Mouse (Mus musculus) midbrain, embryonic 10.5 days (tissue): ENCODE data around the gene Plcl1. TPM values are rescaled to one million over a fixed set of nuclear protein-coding genes. Genes with fewer than 3 reads are reported as not detected.

Experiments used
- DNase-seq: peaks from one replicate; pipeline ENCODE4 v3.0.0-alpha.2; 2017; ENCODE audit warnings: low spot score
- H3K27ac ChIP-seq: fragments of 300-500 bp; sonication (generic); replicated peaks from 2 replicates; pipeline ENCODE4 v1.5.1; 2016; ENCODE audit warnings: mild to moderate bottlenecking
- H3K27me3 ChIP-seq: fragments of 300-500 bp; sonication (generic); 2 replicates; pipeline ENCODE4 v1.6.1; 2016; ENCODE audit warnings: low read depth, mild to moderate bottlenecking; ENCODE audit not compliant: poor library complexity, severe bottlenecking
- H3K36me3 ChIP-seq: fragments of 300-500 bp; sonication (generic); 2 replicates; pipeline ENCODE4 v1.6.1; 2016; ENCODE audit warnings: mild to moderate bottlenecking, moderate library complexity
- H3K4me1 ChIP-seq: fragments of 300-500 bp; sonication (generic); 2 replicates; pipeline ENCODE4 v1.6.1; 2016
- H3K4me3 ChIP-seq: fragments of 300-500 bp; sonication (generic); 2 replicates; pipeline ENCODE4 v1.5.1; 2016; ENCODE audit warnings: mild to moderate bottlenecking, moderate library complexity
- H3K9me3 ChIP-seq: fragments of 300-500 bp; sonication (generic); replicated peaks from 2 replicates; pipeline ENCODE4 v1.6.1; 2016; ENCODE audit warnings: mild to moderate bottlenecking
- WGBS: fragments of 180-500 bp; shearing (Covaris S2); methylation state at CpG from one replicate; pipeline ENCODE4 v1.1.7; 2016; 5-methylcytosine and 5-hydroxymethylcytosine counted together
- polyA plus RNA-seq: library from polyadenylated mRNA; unstranded; fragments of >200 nt; fragmentation: Nextera tagmentation; extraction: Ambion mirVana; gene quantifications from 2 replicates; pipeline ENCODE4 v1.2.1, GENCODE M21; 2016

Plcl1 gene
- polyA plus RNA-seq, 1 experiment from 2014 or later = 1.0 TPM

DNA sequence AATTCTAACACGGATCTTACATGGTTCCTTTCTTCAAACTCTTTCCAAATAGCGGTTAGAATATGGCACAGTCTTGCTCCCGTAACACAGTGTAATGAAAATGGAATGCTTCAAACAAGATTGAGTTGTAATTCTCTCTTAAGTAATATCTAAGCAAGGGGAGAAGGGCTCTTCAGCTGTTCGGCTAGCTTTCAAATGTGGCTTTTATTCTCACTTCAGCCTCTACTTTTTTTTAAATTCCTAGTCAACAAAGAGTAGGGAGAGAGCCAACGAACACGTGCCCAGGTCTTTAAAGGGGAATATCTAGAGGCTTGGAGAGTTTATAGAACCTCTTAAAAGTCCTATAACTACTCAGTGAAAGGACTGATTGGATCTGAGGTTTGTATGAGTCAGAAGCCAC, 160.2 kb downstream of the Plcl1 start:
- Histone ChIP-seq H3K27ac (no peak overlapping the region), H3K4me1 (no peaks in the 10 kb centered on the region)
- WGBS = 84% methylated on average over 6 of the region's 6 CpGs

DNA sequence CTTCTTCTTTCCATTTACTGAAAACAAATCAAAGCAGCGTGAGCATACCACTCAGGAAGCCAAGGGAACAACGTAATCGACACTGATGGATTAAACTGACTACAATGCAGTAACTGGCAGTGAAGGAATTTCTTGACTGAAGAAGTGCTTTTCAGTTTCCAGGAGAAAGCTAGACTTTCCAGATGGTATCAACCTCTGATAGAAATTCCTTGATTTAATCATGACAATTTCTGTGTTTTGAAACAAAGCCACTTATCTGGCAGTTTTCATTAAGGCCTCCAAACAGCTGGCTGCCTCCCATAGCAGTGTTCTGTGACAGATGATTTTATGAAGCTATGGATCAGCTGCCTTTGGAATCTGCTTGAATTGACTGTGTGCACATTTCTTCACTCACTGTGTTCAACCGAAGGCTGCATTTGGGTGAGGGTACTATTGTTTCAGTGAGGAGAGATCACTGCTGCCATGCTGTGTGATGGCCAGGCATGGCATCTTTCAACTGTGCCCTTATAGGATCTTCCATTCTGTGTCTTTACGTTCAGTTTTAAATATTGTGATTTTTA, 162.2 kb downstream of the Plcl1 start:
- Histone ChIP-seq H3K9me3 (no peaks in the 10 kb centered on the region), H3K27me3 (no peaks in the 10 kb centered on the region), H3K4me3 (no peak overlapping the region), H3K36me3 (no peaks in the 10 kb centered on the region), H3K4me1 (no peaks in the 10 kb centered on the region), H3K27ac (no peak overlapping the region)
- no peak for DNase-seq
- WGBS = 88% methylated on average over 5 of the region's 5 CpGs

More for the DNA sequence above, 160.2 kb downstream of the Plcl1 start:
- Histone ChIP-seq H3K27me3 (no peaks in the 10 kb centered on the region), H3K36me3 (no peaks in the 10 kb centered on the region), H3K9me3 (no peaks in the 10 kb centered on the region), H3K4me3 (no peak overlapping the region)
- DNase-seq = no peak

DNA sequence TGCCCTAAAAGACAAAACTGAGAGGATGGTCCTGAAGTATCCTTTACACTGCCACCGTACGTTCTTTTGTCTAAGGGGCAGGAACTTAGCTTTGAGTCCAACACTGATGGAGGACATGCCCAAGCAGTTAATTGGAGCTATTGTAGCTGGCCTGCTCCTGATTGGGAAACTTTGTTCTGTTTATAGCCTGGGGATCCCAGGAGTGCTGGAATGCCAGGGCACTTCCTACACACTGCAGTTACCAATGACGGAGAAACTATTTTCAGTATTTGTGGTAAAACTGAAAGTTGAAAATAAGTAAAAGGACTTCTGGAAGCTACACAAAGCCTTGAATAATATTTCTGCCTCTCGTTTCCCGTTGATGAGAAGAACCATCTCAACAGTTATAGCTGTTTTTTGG, 164.5 kb downstream of the Plcl1 start:
- no peak overlapping the region for H3K4me3 ChIP-seq
- H3K9me3 ChIP-seq = no peaks in the 10 kb centered on the region
- WGBS = 87% methylated on average over 5 of the region's 5 CpGs
- no peaks in the 10 kb centered on the region for H3K4me1 ChIP-seq
- no peaks in the 10 kb centered on the region for H3K27me3 ChIP-seq
- DNase-seq = no peak
- H3K36me3 ChIP-seq = no peaks in the 10 kb centered on the region
- no peak overlapping the region for H3K27ac ChIP-seq

DNA sequence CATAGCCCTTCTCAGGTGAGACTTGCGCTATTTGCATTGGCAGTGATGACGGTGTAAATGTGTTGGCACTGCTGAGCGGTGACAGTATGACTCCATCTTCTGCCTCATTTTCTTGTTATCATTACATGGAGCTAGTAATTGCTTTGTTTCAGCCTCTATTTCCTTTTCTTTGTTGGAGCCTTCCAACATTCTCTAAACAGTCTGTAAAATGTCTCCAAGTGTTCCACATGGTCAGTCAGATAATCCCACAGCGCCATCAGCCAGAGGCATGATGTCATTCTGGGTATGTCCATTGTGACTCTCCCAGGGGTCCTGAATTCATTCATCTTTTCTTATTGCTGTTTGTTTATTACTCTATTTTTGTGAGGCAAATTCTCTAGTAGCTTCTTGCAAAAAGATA, 165.7 kb downstream of the Plcl1 start:
- Histone ChIP-seq H3K27ac (no peak overlapping the region), H3K4me1 (no peaks in the 10 kb centered on the region), H3K36me3 (no peaks in the 10 kb centered on the region), H3K9me3 (no peaks in the 10 kb centered on the region), H3K4me3 (no peak overlapping the region), H3K27me3 (no peaks in the 10 kb centered on the region)
- DNase-seq = no peak
- WGBS = 93% methylated on average over 4 of the region's 4 CpGs

DNA sequence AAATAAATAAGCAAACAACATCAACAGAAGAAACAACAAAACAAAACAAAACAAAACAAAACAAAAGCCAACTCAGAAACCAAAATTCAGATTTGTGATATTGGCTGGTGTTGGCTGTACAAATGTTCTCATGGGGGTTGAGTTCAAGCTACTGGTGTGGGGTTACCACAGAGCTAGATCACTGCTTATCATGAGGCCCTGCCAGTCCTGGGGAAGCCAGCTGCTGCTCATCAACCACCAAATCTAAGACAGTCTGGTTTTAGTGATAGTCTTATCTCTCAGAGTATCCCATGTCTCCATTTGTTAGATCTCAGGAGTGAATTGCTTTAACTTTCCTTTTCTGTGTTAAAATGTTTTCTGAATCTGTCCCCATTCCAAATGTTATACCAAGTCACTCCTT, 166.5 kb downstream of the Plcl1 start:
- Histone ChIP-seq H3K27me3 (no peaks in the 10 kb centered on the region), H3K4me1 (no peaks in the 10 kb centered on the region), H3K4me3 (no peak overlapping the region), H3K27ac (no peak overlapping the region), H3K36me3 (no peaks in the 10 kb centered on the region), H3K9me3 (no peaks in the 10 kb centered on the region)
- no peak for DNase-seq

DNA sequence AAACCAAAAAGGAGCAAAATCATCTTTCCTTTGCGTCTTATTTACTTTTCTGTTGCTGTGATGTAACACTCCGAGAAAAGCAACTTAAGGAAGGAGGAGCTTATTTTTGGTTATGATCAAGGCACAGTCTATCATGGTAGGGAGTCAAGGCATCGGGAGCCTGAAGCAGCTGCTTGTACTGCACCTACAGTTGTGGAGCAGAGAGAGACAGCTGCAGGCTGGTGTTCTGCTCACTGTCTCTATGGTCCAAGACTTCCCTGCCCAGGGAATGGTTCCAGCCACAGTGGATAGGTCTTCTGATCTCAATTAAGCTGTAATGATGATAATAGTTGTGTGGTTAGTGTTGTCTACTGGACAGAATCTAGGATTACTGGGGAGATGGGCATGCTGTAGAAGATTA, 166.9 kb downstream of the Plcl1 start:
- no peak overlapping the region for H3K27ac ChIP-seq
- H3K9me3 ChIP-seq = no peaks in the 10 kb centered on the region
- no peaks in the 10 kb centered on the region for H3K27me3 ChIP-seq
- H3K4me1 ChIP-seq = no peaks in the 10 kb centered on the region
- H3K4me3 ChIP-seq = no peak overlapping the region
- 86% methylated on average over 3 of the region's 3 CpGs for WGBS
- DNase-seq = no peak
- H3K36me3 ChIP-seq = no peaks in the 10 kb centered on the region

DNA sequence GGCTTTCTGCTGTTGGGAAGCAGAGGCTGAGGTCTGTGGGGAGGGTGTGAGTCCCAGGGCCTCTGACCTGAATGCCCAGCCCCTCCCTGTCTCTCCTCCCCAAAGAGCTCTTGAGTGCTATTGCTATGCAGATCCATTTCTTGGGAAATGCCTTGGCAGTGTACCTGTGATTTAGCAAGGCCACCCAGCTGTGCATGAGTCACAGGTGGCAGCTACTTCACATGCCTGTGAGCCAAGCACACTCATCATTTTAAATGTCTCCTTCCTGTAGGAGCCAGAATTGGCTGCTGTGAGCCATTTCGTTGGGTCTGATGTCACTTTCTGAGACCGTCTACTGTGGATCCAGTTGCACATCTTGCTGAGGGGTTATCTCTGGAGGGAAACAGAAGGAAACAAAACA, 170.2 kb downstream of the Plcl1 start:
- 56% methylated on average over 2 of the region's 2 CpGs for WGBS
- H3K27me3 ChIP-seq = no peaks in the 10 kb centered on the region
- H3K4me1 ChIP-seq = no peaks in the 10 kb centered on the region
- no peaks in the 10 kb centered on the region for H3K9me3 ChIP-seq
- H3K36me3 ChIP-seq = no peaks in the 10 kb centered on the region
- H3K4me3 ChIP-seq = no peak overlapping the region
- DNase-seq = no peak
- H3K27ac ChIP-seq = no peak overlapping the region

DNA sequence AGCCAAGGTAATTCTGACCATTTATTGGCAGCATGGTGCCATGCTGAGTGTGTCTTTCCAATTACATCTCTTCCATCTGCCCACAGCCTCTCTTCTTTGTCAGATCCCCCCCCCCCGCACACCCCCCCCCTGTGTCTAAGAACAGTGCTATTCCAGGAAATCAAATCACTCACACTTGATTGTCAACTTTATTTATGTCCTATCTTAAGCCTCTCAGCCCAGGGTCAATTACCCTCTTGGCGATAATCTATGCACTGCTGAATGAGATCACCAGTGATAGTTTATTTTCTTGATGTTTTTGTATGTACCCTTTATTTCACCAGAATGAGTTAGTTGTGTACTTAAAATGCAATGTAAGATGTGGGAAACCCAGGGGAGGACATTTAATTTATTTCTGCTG, 176.0 kb downstream of the Plcl1 start:
- Histone ChIP-seq H3K27me3 (no peaks in the 10 kb centered on the region), H3K36me3 (no peaks in the 10 kb centered on the region), H3K4me1 (no peaks in the 10 kb centered on the region), H3K9me3 (no peaks in the 10 kb centered on the region), H3K27ac (no peak overlapping the region), H3K4me3 (no peak overlapping the region)
- WGBS = 79% methylated on average over 2 of the region's 2 CpGs
- DNase-seq = no peak

DNA sequence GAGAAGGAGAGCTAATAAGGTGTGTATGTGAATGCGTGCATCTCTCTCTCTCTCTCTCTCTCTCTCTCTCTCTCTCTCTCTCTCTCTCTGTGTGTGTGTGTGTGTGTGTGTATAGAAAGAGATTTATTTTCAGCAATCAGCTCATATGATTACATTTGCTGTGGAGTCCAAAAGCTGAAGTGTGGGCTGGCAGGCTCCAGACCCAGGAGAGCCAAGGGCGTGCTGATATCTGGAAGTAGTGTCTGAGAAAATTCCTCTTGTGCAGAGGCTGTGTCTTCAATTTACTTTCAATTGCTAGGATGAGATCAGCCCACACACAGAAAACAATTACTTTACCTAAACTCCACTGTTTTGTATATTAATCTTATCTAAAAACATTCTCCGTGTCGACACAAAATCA, 179.7 kb downstream of the Plcl1 start:
- DNase-seq = no peak
- no peaks in the 10 kb centered on the region for H3K27me3 ChIP-seq
- H3K9me3 ChIP-seq = no peaks in the 10 kb centered on the region
- H3K27ac ChIP-seq = no peak overlapping the region
- WGBS = 96% methylated on average over 4 of the region's 4 CpGs
- no peaks in the 10 kb centered on the region for H3K4me1 ChIP-seq
- H3K36me3 ChIP-seq = no peaks in the 10 kb centered on the region
- no peak overlapping the region for H3K4me3 ChIP-seq

DNA sequence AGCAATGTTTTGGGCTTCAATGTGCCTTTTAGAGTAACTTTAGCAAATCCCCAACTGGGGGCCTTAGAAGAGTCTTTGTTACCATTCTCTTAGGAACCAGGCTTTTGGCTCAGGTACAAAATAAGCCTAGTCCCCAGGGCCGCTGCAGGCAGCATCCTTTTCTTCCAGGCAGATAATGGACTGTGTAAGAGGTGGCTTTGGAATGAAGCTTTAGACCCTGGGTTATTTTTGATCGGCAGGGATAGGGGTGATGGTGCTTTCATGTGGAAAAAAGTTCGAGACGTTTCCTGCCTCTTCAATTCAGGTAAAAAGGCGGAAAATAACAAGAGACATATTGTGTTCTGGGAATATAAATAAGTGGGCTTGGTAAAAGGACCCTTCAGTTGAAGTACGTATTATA, 182.4 kb downstream of the Plcl1 start:
- Histone ChIP-seq H3K36me3 (no peaks in the 10 kb centered on the region), H3K27ac (no peak overlapping the region), H3K4me1 (no peaks in the 10 kb centered on the region), H3K27me3 (no peaks in the 10 kb centered on the region), H3K9me3 (no peaks in the 10 kb centered on the region), H3K4me3 (no peak overlapping the region)
- 53% methylated on average over 6 of the region's 6 CpGs for WGBS
- DNase-seq = no peak

DNA sequence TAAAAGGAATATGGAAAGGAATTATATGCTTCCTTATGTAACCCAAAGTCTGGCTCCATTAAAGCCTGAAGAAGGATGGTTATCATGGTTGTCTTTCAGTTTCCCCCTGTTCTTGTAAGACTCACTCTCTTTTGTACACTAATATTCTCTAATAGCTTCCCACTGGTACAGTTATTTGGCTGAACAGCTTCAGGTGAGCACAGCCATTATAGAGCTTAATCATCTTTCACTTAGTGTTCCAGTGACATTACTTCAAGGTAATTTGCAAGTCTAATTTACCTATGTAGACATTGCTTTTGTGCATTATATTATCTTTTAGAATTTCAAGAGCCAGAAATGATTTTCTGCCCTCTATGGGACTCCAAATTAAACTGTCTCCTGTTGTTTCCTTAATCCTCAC, 184.3 kb downstream of the Plcl1 start:
- H3K4me1 ChIP-seq = no peaks in the 10 kb centered on the region
- H3K27ac ChIP-seq = no peak overlapping the region
- H3K4me3 ChIP-seq = no peak overlapping the region
- DNase-seq = no peak
- no peaks in the 10 kb centered on the region for H3K9me3 ChIP-seq
- no peaks in the 10 kb centered on the region for H3K27me3 ChIP-seq
- no peaks in the 10 kb centered on the region for H3K36me3 ChIP-seq

DNA sequence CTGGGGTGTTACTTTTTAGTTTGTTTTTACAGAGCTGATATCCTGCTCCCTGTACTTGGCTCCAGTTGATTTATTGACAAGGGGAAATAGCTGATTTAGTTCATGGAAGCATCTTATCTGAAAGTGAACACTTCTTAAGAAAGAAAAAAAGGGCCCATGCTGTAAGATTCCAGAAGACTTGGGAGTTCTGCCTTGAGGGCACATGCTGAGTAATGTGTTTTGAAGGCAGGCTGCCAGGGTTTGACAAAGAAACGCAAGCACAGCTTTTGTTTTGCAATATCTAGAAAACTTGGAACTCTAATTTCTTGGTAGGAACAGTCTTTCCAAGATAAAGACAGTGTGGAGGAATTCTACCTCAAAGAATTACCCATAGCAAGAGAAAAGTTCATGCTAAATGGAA, 194.8 kb downstream of the Plcl1 start:
- Histone ChIP-seq H3K27ac (no peak overlapping the region), H3K27me3 (no peaks in the 10 kb centered on the region), H3K4me1 (no peaks in the 10 kb centered on the region), H3K9me3 (no peaks in the 10 kb centered on the region), H3K36me3 (no peaks in the 10 kb centered on the region), H3K4me3 (no peak overlapping the region)
- WGBS = 91% methylated on average over 1 of the region's 1 CpGs
- no peak for DNase-seq

DNA sequence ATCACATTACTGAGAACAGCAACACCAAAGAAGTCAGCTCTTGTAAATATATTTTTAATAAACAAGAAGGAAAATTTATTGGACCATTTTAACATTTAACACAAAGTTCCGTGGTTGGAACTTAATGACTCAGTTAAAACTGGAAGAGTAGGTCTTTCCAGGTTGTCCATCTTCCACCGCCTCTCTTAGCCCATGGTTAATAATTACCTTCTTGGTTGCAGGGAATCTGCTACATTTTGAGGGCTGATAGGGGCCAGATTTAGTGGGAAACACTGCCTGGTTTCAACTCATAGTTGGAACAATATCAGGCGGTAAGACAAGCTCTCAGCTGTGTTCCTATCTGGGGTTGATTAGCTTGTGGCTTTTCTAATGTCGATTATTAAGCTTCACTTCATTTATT, 198.9 kb downstream of the Plcl1 start:
- no peak overlapping the region for H3K4me3 ChIP-seq
- no peak for DNase-seq
- 94% methylated on average over 4 of the region's 4 CpGs for WGBS
- no peaks in the 10 kb centered on the region for H3K4me1 ChIP-seq
- no peak overlapping the region for H3K27ac ChIP-seq
- no peaks in the 10 kb centered on the region for H3K27me3 ChIP-seq
- no peaks in the 10 kb centered on the region for H3K9me3 ChIP-seq
- H3K36me3 ChIP-seq = no peaks in the 10 kb centered on the region

DNA sequence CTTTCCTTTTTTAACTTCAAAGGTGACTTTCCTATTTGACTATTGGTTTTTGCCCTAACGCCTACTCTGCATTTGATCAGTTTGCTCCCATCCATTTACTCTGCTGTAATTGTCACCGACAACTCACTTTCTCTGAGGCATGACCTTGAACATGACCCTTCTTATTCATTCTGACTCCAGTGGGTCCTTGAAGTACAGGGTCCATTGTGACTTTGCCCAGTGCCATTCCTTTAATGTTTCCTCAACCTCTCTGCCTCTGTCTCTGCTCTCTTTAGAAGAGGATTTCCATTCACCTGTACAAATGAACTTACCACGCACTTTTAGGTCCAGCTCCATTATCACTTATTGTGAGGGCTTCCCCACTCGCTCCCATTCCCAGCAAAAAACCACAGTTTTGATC, 199.7 kb downstream of the Plcl1 start:
- H3K36me3 ChIP-seq = no peaks in the 10 kb centered on the region
- 73% methylated on average over 4 of the region's 4 CpGs for WGBS
- H3K9me3 ChIP-seq = no peaks in the 10 kb centered on the region
- no peak for DNase-seq
- H3K4me3 ChIP-seq = no peak overlapping the region
- no peaks in the 10 kb centered on the region for H3K4me1 ChIP-seq
- no peak overlapping the region for H3K27ac ChIP-seq
- H3K27me3 ChIP-seq = no peaks in the 10 kb centered on the region
